Mouse (Mus musculus) hindbrain, postnatal 0 days (tissue): Measurements from ENCODE around the gene Cyp24a1. TPM values are rescaled to one million over a fixed set of nuclear protein-coding genes. Genes with fewer than 3 reads are reported as not detected.
A peak's percentile ranks its signal among the peaks of the same experiment; 100 is the strongest.

Experiments used
- ATAC-seq: fragments of 200-750 bp; cut with Nextera tagmentation; 2 replicates; pipeline ENCODE4 v1.8.0; 2017; ENCODE audit warnings: mild to moderate bottlenecking, moderate TSS enrichment, moderate library complexity
- DNase-seq: peaks from one replicate; pipeline ENCODE4 v3.0.0-alpha.2; 2015; ENCODE audit warnings: low spot score
- H3K27ac ChIP-seq: fragments of 300-500 bp; sonication (generic); 2 replicates; pipeline ENCODE4 v1.5.1; 2014; ENCODE audit warnings: mild to moderate bottlenecking
- H3K27me3 ChIP-seq: fragments of 300-500 bp; sonication (generic); 2 replicates; pipeline ENCODE4 v1.6.1; 2014; ENCODE audit warnings: low read length, mixed read lengths; ENCODE audit not compliant: insufficient read depth
- H3K36me3 ChIP-seq: fragments of 300-500 bp; sonication (generic); 2 replicates; pipeline ENCODE4 v1.6.1; 2014; ENCODE audit warnings: low read length, mixed read lengths; ENCODE audit not compliant: insufficient read depth
- H3K4me1 ChIP-seq: fragments of 300-500 bp; sonication (generic); 2 replicates; pipeline ENCODE4 v1.6.1; 2014; ENCODE audit warnings: antibody characterized with exemption, low read length, mixed read lengths; ENCODE audit not compliant: insufficient read depth
- H3K4me2 ChIP-seq: fragments of 300-500 bp; sonication (generic); 2 replicates; pipeline ENCODE4 v1.6.1; 2014; ENCODE audit warnings: low read depth, mild to moderate bottlenecking, low read length, moderate library complexity, mixed read lengths
- H3K4me3 ChIP-seq: fragments of 300-500 bp; sonication (generic); 2 replicates; pipeline ENCODE4 v1.5.1; 2014; ENCODE audit warnings: low read length
- H3K9ac ChIP-seq: fragments of 300-500 bp; sonication (generic); replicated peaks from 2 replicates; pipeline ENCODE4 v1.6.1; 2014; ENCODE audit warnings: mild to moderate bottlenecking, low read length, moderate library complexity, mixed read lengths
- H3K9me3 ChIP-seq: fragments of 300-500 bp; sonication (generic); 2 replicates; pipeline ENCODE4 v1.6.1; 2016; ENCODE audit warnings: low read length, mixed read lengths
- CTCF ChIP-seq: IDR thresholded peaks from 2 replicates; pipeline ENCODE4 v1.5.1; 2016; ENCODE audit warnings: antibody characterized with exemption, control low read depth, low read depth
- WGBS: fragments of 180-500 bp; shearing (Covaris S2); extraction: QIAGEN DNeasy Blood & Tissue Kit; methylation state at CpG from one replicate; pipeline ENCODE4 v1.1.7; 2014; 5-methylcytosine and 5-hydroxymethylcytosine counted together
- polyA plus RNA-seq: library from polyadenylated mRNA; unstranded; fragments of >200 nt; fragmentation: Nextera tagmentation; extraction: Ambion mirVana; gene quantifications from 2 replicates; pipeline ENCODE4 v1.2.1, GENCODE M21; 2015
- total RNA-seq: library from RNA; depleted of rRNA; stranded (reverse); fragments of >200 nt; gene quantifications from 2 replicates; pipeline ENCODE4 v1.2.3, GENCODE M21; 2014; rRNA removed

Cyp24a1 gene
- total and polyA plus RNA-seq, 2 experiments from 2014 or later: 0.09 TPM; not detected in 1

- no peak overlapping the region for H3K4me2 ChIP-seq
- ATAC-seq (no peak), DNase-seq (no peak)
- H3K27me3 ChIP-seq: no peaks in the 10 kb centered on the region
- H3K4me1 ChIP-seq: no peaks in the 10 kb centered on the region
- H3K9ac ChIP-seq: no peak overlapping the region
- no peaks in the 10 kb centered on the region for H3K9me3 ChIP-seq
- H3K36me3 ChIP-seq: no peaks in the 10 kb centered on the region
- WGBS: 68% methylated on average over 5 of the region's 5 CpGs
- no peak for TF ChIP-seq CTCF
- no peak overlapping the region for H3K27ac ChIP-seq
- H3K4me3 ChIP-seq: no peak overlapping the region
Measured at GRCm38 (mm10) chr2:170446843-170447383, 50.0 kb downstream of the Cyp24a1 start.

GRCm38 (mm10) chr2:170445861-170446260 is 51.1 kb downstream of the Cyp24a1 start:
- no peak for ATAC-seq
- DNase-seq: no peak
- 86% methylated on average over 5 of the region's 5 CpGs for WGBS

GRCm38 (mm10) chr2:170442535-170442934 is 54.4 kb downstream of the Cyp24a1 start:
- ATAC-seq: no peak
- peak; percentile 63 for TF ChIP-seq CTCF
- Histone ChIP-seq H3K36me3 (no peaks in the 10 kb centered on the region), H3K4me3 (no peak overlapping the region), H3K27ac (no peak overlapping the region), H3K9ac (no peak overlapping the region), H3K27me3 (no peaks in the 10 kb centered on the region), H3K4me2 (no peak overlapping the region), H3K9me3 (no peaks in the 10 kb centered on the region), H3K4me1 (0 out of 2 replicates have a peak, but pooled peaks cover 3% of the 10 kb centered on the region)
- WGBS: 85% methylated on average over 3 of the region's 3 CpGs
- peak; percentile 43 for DNase-seq

More at GRCm38 (mm10) chr2:170445861-170446260, 51.1 kb downstream of the Cyp24a1 start:
- Histone ChIP-seq H3K27ac (no peak overlapping the region), H3K36me3 (no peaks in the 10 kb centered on the region), H3K27me3 (no peaks in the 10 kb centered on the region), H3K4me3 (no peak overlapping the region), H3K9me3 (no peaks in the 10 kb centered on the region), H3K4me1 (no peaks in the 10 kb centered on the region), H3K9ac (no peak overlapping the region), H3K4me2 (no peak overlapping the region)
- TF ChIP-seq CTCF: no peak

GRCm38 (mm10) chr2:170438782-170439181 is 58.2 kb downstream of the Cyp24a1 start:
- H3K27me3 ChIP-seq: no peaks in the 10 kb centered on the region
- peak overlapping the region; percentile 18; the same call in 1 of the 2 replicates for H3K4me2 ChIP-seq
- peak; percentile 50 for DNase-seq
- no peak for ATAC-seq
- no peak for TF ChIP-seq CTCF
- no peaks in the 10 kb centered on the region for H3K36me3 ChIP-seq
- H3K4me3 ChIP-seq: no peak overlapping the region
- H3K9ac ChIP-seq: no peak overlapping the region
- H3K9me3 ChIP-seq: no peaks in the 10 kb centered on the region
- H3K4me1 ChIP-seq: 0 out of 2 replicates have a peak, but pooled peaks cover 3% of the 10 kb centered on the region
- H3K27ac ChIP-seq: no peak overlapping the region
- WGBS: 25% methylated on average over 13 of the region's 13 CpGs

- no peak overlapping the region for H3K9ac ChIP-seq
- no peak overlapping the region for H3K4me2 ChIP-seq
- H3K27ac ChIP-seq: no peak overlapping the region
- no peak overlapping the region for H3K4me3 ChIP-seq
- H3K27me3 ChIP-seq: no peaks in the 10 kb centered on the region
- no peak for TF ChIP-seq CTCF
- no peaks in the 10 kb centered on the region for H3K36me3 ChIP-seq
- H3K9me3 ChIP-seq: no peaks in the 10 kb centered on the region
- DNase-seq: peak; percentile 27
- 67% methylated on average over 4 of the region's 4 CpGs for WGBS
- no peak for ATAC-seq
- 0 out of 2 replicates have a peak, but pooled peaks cover 3% of the 10 kb centered on the region for H3K4me1 ChIP-seq
Measured at GRCm38 (mm10) chr2:170436204-170436603, 60.7 kb downstream of the Cyp24a1 start.

Other genes starting within 250 kb of the Cyp24a1 start
- 22.6 and 40.6 TPM in 2 replicates for gene Bcas1, start 69.3 kb downstream of the Cyp24a1 start, total RNA-seq
- 34.6 and 41.3 TPM in 2 replicates for gene Bcas1, start 69.3 kb downstream of the Cyp24a1 start, polyA plus RNA-seq
- 67.7 and 94.6 TPM in 2 replicates for gene Pfdn4, start 717 bp downstream of the Cyp24a1 start, total RNA-seq
- 147 and 154 TPM in 2 replicates for gene Pfdn4, start 717 bp downstream of the Cyp24a1 start, polyA plus RNA-seq
- not detected in 2 replicates for gene 4930470P17Rik, start 104.9 kb upstream of the Cyp24a1 start, total RNA-seq
- gene 4930470P17Rik, start 104.9 kb upstream of the Cyp24a1 start, polyA plus RNA-seq: 0.21 and 0.26 TPM in 2 replicates
- 29.7 and 34.9 TPM in 2 replicates for gene Dok5, start 234.7 kb upstream of the Cyp24a1 start, total RNA-seq
- 32.6 and 38.0 TPM in 2 replicates for gene Dok5, start 234.7 kb upstream of the Cyp24a1 start, polyA plus RNA-seq